Mouse (Mus musculus): ENCODE results near the gene Gpr162.

Gpr162 gene

DNA sequence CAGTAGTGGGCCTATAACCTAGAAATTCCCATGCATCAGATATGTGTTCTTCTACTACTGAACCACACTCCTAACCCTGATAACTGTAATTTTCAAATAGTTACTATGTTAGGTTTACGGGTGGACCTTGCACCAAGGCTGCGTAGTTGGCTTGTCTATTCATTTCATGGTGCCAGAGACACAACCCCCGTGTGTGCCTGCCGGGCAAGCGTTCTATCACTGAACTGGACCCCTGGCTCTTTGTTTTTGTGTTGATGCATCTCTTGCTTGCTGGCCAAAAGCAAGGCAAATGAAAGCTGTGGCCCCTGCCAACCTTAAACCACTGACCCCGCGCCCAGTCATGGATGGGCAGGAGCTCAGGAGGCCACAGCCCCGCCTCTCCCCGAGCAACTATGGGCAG lies 18.0 kb upstream of the Gpr162 start:
- no peak for DNase-seq (ENCODE audit: low read depth, low spot score)

DNA sequence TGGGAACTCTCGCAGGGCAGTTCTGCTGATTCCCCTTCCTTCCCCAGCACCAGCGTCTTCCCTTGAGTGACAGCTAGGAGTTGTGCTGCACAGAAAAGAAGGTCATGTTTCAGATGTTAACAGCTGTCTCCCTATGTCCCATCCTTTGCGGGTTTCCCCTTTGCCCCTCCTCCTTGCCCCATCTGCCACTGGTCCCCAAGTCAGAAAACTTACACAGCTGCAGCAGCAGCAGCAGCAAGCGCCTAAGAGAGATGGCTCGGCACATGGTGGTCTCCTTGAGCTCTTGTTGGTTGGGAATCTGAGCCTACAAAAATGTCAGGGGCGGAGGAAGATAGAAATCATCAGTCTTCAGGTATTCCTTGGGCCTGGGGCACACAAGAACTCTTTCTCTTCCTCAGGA lies 15.6 kb upstream of the Gpr162 start:
- DNase-seq (ENCODE audit: low read depth, low spot score) = no peak

DNA sequence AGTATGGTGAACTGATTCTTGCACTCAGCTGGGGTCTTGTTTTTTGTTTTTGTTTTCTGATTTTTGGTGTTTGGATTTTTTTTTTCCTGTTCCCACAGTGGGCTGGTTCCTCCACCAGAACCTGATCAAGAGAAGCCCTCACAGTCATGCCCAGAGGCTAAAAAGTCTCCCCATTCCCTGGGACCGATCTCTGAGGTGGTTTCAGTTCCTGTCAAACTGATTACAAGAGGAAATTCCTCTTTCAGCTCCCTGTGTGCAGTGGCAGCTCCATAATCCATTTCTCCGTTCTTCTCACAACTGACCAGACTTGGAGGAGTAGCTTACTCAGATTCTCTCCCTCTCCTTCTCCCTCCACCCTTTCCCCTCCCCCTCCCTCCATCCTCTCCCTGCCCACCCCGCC lies 10.6 kb upstream of the Gpr162 start:
- DNase-seq (ENCODE audit: low read depth, low spot score) = no peak

DNA sequence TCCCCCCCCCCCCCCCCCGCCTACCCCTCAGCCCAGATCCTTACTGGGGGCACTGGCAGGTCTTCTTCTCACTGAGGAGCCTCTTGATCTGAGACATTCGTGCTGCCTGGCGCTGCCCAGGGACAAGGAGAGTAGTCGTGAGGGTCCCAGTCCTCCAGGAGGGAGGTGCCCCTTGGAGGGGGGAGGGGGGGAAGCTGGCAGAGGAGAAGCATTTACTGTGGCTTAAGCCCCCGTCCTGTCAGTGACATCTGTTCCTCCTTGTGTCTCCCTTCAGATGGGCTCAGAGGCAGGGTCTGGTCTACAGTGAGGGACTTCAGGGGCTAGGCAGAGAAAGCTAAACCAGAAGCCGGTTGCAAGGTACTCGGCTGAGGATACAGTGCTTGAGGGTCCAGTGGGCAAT lies 2.8 kb upstream of the Gpr162 start:
- DNase-seq (ENCODE audit: low read depth, low spot score) = no peak

DNA sequence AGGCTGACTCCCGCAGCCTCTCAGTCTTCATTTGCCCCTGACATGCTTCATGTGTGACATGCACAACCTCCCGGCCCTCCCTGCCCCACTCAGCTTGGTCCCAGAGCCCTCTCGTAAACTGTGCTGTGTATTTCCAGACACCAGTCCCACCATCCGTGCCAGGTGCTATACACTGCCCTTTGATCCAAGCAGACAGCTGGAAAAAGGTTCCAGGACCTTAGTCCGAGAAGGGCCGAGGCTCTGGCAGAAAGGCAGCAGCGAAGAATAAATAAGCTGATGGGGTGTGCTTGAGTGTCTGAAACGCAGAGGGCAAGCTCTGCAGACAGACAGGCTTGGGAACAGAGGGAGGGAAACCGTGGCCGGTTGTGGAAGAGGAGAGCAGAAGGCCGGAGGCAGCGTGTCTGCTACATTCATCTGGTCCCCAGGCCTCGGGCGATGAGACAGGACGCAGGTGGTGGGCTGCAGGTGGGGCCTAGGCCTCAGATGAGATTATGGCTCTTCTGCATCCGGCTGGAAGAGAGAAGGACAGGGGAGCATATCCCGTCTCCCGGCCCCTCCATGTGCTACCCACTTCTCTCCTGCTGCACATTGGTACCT lies 2.1 kb upstream of the Gpr162 start:
- DNase-seq (ENCODE audit: low read depth, low spot score) = no peak

DNA sequence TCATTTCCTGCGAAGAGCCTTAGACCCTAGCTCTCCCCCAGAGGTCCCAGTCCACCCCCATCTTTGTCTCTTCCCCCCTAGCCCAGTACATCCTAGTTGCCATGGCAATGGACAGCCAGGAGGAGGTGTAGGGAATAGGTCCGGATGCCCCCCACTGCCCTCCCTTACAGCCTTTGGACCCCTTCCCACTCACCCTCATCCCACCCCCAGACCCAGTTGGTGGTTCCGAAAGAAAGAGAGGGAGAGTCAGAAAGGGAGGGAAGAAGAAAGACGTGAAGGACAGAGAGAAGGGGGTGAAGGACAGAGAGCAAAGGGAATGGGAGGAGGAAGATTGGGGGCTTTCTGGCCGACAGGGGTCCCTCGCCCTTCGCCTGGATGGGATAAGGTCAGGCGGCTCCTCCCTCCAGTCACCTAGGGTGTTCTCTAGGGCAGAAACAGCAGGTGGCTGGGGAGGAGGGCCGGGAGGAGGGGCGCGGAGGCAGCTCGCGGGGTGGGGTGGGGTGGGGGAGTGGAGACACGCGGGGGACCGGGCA lies 592 bp downstream of the Gpr162 start:
- DNase-seq (ENCODE audit: low read depth, low spot score) = no peak

DNA sequence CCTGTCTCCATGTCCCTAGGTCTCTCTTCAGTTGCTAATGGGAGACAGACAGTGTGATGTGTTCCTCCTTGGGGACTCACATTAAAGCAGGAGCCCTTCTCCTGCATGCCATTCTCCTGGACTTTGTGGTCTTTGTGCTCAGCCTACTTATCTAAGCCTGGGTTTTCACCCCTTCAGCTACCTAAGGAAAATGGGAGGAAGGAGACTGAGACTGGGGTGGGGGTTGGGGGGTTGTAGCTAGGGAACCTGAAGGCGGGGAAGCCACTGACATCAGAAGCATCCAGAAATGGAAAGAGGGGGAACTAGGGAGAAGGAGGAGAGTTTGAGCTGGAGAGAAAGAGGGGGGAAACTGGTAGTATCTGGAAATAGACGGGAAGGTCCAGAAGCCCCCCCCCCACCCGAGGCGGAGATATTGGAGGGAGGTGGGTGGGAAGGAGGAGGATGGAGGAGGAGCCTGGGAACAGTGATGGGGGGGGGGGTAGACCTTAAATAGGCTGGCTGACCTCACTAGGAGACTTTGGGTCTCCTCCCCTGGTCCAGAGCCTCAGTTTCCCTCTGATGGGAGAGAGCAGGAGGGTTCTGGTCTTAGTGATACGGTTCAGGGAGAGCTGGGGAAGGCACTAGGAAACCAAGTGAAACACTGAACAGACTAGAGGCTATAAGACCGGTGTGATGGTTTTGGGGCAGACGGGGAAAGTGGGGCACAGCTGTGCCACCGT lies 1.2 kb downstream of the Gpr162 start:
- DNase-seq (ENCODE audit: low read depth, low spot score) = no peak

DNA sequence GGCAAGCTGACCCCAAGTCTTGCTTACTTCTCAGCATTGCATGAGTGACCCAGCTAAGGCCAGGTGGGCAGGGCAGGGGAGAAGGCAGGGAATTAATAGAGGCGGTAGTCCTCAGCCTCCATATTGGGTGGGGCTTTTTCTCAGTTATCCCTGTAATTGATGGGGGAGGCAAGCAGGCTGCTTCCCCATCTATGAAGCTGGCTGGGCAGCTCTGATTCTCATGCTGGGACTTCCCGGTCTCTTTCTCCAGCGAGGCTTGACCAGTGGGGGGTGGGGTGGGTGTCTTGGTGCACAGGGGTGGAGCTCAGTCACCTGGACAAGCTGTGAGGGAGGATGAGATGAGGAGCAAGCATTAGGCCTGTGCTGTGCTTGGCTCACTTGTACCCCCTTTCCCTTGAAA lies 2.0 kb downstream of the Gpr162 start:
- no peak for DNase-seq (ENCODE audit: low read depth, low spot score)

DNA sequence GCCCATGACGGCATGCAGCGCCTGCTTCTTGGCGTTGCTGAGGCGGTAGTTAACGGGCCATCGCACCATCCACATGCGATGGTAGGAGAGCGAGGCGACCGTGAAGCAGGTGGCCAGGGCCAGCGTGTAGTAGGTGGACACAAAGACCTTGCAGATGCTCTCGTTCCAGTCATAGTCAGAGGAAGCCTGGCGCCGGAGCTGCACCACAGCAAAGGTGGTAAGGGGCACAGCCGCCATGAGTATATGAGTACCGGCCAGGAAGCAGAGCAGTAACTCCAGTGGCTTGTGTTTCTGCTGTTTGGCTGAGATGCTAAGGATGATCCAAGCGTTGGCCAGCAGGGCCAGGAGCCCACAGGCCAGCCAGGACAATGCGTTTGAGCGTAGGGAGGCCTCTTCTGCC lies 2.5 kb downstream of the Gpr162 start:
- no peak for DNase-seq (ENCODE audit: low read depth, low spot score)

DNA sequence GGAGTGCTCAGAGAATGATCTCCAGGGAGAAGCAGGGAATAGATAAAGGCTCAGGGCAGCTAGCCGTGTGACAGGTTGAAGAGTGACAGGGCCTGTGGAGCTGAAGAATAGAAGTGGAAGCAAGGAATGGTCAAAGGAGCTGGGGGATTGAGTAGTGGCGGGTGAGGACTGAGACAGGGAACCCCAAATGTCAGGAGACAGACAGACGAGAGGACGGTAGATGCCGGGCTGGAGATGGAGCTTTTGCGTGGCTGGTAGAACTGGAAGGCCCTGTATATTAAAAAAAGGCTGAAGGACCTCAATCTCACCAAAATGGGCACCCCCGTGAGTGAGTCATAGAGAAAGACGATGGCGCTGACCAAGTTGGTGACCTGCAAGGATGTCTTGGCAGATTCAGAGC lies 3.3 kb downstream of the Gpr162 start:
- DNase-seq (ENCODE audit: low read depth, low spot score) = no peak

DNA sequence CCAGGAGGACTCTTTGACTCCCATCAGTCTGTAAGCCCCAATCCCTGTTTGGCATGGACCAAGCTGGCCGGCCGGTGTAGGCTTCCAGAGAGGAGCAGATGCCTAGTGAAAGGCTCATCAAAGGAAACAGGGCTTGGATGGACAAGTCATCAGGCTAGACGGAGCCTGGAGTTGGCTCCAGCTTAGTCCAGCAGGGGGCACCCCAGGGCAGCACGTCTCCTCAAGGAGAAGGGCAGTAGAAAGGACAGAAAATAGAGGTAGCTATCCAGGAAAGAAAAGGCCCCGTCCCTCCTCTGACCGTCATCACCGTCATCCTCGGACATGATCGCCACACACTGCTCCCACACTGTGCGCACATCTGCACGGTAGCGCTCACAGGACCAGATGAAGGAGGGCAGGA lies 4.1 kb downstream of the Gpr162 start:
- DNase-seq (ENCODE audit: low read depth, low spot score) = peak; percentile 72

DNA sequence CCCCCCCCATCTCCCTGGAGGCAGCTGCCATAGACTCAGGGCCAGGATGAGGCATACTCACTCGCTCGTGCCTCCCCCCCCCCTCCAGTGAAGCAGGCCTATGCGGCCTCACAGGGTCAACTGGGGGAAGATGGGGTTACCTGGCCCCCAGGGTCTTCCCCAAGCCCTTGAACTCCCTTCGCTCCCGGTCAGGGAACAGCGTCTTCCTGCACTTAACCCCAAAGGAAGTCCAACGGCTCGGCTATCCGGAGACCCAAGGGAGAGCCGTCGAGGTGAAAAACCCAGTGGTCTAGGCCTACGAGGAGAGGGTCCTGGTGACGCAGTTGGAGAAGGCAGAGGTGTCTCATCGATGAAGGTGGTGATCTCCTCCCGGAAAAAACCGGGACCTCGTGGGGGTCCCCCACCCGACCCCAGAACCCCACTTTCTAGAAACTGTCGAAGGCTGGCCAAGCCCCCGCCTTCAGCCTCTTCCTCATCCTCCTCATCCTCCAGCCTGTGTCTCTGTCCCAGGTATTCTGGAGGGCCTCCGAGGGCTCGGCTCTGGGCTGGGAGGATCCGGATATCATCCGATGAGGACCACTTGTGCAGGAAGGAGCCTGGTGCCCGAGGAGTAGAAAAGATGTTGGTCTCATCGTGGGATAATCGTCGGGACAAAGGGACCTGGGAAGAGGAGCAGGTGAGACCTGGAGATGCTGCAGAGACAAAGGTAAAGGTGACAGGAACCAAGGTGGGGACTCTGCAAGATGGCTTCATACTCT lies 5.0 kb downstream of the Gpr162 start:
- DNase-seq (ENCODE audit: low read depth, low spot score) = no peak

DNA sequence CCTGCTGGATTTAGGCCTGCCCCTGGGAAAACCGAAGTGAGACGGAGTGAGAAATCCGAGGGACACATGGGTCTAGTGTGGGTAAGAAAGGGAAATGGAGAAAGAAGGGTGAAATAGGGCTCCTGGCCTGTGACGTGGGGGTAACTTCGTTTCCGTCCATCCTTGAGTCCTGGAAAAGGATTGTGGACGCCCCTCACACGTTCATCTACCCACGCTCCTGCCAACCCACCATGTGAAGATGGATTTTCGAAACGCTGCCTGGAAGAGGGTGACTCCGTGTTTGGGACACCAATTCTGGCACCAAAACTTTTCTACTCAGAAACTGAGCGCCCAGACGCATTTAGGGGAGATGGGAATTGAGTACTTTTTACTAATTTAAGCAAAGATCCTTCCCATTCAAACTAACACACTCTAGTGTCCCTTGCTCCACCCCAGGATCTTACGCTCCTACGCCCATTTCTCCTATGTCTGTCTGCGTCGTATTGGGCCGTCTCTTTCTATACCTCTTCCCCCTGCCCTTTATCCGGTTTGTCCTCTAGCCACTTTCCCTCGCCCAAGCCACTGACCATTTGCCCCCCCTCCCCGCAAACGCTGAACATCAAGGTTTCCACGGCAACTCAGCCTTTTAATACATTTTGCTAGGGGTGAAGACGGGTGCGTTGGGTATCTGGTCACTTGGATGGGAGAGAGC lies 5.8 kb downstream of the Gpr162 start:
- DNase-seq (ENCODE audit: low read depth, low spot score) = no peak

DNA sequence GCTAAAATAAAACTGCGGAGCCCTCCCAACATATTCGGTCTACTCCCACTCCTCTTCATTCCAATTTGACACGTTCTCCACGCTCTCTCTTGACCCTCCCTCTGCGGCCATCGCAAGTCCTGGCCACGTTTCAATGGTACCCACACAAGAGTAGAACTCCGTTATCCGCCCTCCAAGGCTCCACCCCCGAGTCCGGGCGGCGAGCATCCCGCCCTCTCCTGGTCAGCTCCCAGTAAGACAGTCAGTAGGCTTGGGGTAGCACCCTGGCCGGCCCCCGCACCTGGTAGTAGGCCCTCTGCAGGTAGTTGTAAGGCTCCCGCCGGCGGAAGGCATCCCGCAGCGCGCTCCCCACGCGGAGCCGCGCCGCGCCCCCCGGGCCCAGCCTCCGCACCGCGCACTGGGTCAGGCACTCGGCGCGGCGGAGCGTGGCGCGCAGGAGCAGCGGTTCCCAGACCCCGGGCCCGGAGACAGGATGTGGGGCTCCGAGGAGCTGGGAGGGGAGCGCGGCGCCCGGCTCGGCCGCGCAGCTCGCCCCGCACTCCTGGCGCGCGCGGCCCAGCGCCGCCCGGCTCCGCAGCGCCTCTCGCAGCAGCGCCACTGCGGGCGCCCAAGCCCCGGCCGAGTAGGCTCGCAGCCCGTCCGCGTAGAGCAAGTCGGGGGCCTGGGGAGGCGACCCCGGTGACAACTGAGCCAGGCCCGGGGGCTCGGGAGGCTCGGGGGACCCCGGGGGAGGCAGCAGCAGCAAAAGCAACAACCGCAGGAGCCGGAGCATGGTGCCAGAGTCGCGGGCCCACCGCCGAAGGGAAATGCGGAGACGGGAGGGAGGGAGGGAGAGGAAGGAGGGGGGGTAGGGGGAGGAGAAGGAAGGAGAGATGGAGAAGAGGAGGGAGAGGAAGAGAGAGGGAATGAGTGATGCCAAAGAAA lies 6.6 kb downstream of the Gpr162 start, which contains the start of gene P3h3:
TSS of gene P3h3 (minus strand) at position 837 of the 924 bp plus-strand sequence.
- DNase-seq (ENCODE audit: low read depth, low spot score) = peak; percentile 84

DNA sequence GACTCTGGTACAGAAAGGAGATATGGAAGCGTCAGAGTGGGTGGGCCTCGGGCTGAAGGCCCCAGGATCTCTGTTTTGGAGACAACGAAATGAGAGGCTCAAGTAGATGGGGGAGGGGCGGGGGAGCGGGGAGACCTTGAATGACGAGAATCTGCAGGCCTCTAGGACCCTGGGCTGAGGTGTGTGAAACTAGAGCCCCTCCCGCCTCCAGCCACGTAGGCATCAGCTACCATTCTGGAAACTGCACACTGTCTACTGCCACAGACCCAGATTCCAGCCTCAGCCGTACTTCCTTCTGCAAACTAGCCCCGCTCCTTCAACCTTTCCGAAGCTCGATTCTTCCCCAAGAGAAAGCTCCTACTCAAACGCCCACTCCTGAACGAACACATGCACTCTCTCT lies 7.5 kb downstream of the Gpr162 start:
- DNase-seq (ENCODE audit: low read depth, low spot score) = peak; percentile 56

DNA sequence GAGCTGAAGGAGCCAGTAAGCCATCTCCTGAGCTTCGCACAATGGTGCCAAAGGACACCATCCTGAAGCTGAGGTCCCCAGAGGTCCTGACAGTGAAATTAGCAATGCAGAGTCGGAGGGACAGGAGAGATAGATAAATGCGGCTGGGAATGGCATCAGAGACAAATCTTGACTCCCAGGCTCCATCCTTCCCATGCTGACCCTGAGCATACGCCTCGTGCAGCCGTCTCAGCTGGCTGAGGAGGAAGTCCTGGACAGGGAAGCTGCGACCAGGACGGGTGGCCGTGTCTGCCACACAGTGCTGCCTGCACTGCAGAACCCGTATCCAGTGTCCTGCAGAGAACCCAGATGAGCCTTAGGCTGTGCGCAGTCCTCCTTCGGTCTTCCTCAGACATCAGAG lies 9.1 kb downstream of the Gpr162 start:
- no peak for DNase-seq (ENCODE audit: low read depth, low spot score)

DNA sequence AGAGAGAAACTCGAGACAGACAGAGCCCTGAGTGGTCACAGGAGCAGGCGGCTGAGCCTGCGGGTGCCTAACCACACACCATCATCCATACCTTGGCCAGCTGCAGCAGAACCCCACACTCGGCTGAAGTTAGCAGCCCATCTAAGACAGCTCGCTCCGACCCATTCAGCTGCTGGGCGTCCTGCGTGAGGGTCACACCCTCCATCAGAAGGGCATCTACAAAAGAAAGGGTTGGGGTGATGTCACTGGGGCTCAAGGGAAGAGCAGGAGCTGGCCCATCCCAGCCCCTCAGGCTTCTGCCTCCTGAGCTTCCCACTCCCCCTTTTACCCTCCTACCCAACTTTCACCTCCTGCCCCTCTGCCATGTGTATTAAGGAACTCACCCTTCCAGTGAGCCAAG lies 13.2 kb downstream of the Gpr162 start:
- DNase-seq (ENCODE audit: low read depth, low spot score) = no peak

DNA sequence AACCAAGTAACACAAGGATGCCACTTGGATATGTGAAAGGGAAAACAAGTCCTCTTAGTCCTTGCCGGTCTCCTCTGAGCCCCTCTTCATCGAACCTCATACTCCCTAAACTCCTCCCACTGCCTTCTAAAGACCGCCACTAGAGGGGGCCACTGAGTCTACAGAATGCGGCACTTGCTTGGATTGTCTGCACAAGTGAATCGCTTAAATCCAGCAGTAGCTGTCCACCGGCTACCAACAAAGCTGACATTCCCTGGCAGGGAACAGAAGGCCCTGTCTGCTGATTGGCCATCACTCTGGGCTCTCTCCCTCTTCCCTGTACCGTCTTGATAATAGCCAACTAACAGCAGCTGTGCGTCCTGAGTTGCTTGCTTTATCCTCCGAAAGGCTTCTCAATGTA lies 16.5 kb downstream of the Gpr162 start:
- DNase-seq (ENCODE audit: low read depth, low spot score) = peak; percentile 88

DNA sequence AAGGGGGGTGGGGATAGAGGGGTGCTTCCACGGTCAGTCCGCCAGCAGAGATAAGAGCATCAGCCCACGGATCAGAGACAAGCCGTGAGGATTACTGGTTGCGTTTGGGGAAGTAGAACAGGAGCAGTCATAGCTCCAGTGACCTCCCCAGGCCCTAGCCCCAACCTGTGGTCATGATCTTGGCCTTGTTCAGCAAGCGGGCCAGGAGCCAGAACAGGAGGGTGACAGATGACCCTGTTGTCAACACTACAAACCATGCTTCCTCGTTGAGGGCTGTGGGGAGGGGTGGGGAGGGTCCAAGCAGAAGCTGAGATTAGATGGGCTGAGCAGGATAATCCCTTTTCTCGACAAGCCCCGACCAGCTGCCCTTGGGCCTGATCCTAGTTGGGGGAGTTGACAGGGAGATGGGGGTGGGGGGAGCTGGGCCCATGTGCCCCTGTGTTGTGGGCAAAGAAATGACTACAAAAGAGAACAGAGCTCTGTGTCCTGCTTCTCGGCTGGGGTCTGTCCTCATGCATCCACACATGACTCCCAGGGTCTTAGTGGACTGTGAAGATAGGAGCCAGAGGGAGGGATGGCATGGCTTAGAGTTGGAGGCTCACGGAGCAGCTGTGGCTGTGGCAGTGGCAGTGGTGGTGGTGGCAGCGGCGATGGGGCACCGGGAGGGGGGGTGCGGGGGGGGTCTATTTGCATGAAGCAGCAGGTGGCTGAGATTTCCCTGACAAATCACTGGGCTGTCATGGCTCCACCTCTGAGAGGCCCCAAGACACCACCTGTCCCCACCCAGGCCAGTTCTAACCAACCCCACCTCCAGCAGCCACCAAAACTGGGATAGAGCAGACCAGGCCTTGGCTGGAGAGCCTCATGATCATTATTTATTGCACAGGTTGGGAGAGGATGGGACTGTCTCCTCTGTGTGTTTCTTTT lies 23.3 kb downstream of the Gpr162 start, which contains the start of gene Gnb3:
TSS of gene Gnb3 (minus strand) at position 35 of the 927 bp plus-strand sequence.
- no peak for DNase-seq (ENCODE audit: low read depth, low spot score)

DNA sequence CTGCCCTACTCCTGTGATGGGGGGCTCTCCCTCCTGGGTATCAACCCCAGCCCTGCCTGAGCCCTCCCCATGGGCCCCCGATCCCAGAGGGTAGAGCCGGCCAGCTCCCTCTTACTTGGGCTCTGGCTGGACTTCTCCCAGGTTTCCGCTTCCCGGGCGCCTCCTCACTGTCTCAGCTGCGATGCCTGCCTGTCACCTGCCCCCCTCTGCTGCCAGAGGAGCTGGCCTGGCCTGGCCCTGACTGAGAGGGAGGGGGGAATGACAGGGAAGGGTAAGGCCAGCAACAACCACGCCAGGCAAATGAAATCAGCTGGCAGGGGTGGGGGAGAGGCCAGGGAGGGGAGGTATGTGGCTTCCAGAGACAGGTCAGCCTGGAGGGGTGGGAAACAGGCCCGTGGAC lies 24.0 kb downstream of the Gpr162 start:
- no peak for DNase-seq (ENCODE audit: low read depth, low spot score)

Measured in embryo, embryonic 11.5 days (tissue).